Comparison of ENCODE assay signal across 7 mouse cellular contexts in the genomic region with DNA sequence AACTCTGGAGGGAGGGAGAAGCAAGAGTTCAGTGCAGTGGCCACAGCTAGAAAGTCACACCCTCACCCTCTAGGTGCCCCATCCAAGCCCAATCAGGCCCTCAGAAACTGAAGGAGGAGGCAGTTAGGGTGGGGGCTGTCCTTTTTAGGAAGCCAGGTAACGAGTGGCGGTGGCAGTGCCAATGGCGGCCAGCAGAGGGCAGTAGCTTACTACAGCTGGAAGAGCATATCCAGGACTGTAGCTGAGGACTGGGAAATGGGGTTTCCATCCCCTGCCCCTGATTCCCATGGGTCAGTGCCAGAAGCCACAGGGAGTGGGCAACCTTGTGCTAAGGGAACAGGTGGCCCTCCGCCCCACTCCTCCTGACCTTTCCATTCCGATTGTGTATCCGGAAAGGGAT. TPM values are rescaled to one million over a fixed set of nuclear protein-coding genes. Genes with fewer than 3 reads are reported as not detected.
DNase-seq lines count a peak whose midpoint lies in the region; ATAC-seq and TF ChIP-seq lines count a peak whose summit lies in the region.

No protein-coding gene starts in this region.

- peaks cover 21% of the 10 kb centered on the region for H3K36me3 ChIP-seq in intestine, embryonic 16.5 days (ENCODE audit: control insufficient read depth, insufficient read depth, low read length)
- peaks cover 92% of the 10 kb centered on the region for H3K36me3 ChIP-seq in midbrain, embryonic 14.5 days (ENCODE audit: control insufficient read depth, insufficient read depth, low read length)
- peaks cover 83% of the 10 kb centered on the region for H3K36me3 ChIP-seq in small intestine, adult 2 months (ENCODE audit: control insufficient read depth, insufficient read depth, low read length)

- no peak for TF ChIP-seq POLR2A in cortical plate, adult 2 months (IDR thresholded peaks at IDR 0.05; ENCODE audit: extremely low read depth, insufficient read depth, low read length)
- TF ChIP-seq POLR2A in small intestine, adult 2 months (IDR thresholded peaks at IDR 0.05; ENCODE audit: low read depth, low read length): peak; percentile 21; the same call in 1 of the 2 replicates

- H3K9ac ChIP-seq in intestine, embryonic 16.5 days (ENCODE audit: low read depth, low read length): no peak overlapping the region
- H3K9ac ChIP-seq in midbrain, embryonic 14.5 days (replicated peaks; ENCODE audit: low read length): no peak overlapping the region

- H3K4me1 ChIP-seq in cortical plate, adult 2 months (ENCODE audit: control insufficient read depth, insufficient read depth, low read length): no peaks in the 10 kb centered on the region; the same call in 1 of the 2 replicates
- no peaks in the 10 kb centered on the region for H3K4me1 ChIP-seq in intestine, embryonic 16.5 days (ENCODE audit: control insufficient read depth, insufficient read depth, low read length)
- no peaks in the 10 kb centered on the region for H3K4me1 ChIP-seq in midbrain, embryonic 14.5 days (ENCODE audit: control insufficient read depth, insufficient read depth, low read length)
- H3K4me1 ChIP-seq in small intestine, adult 2 months (ENCODE audit: control insufficient read depth, insufficient read depth, insufficient read length, low read length): no peaks in the 10 kb centered on the region

- WGBS in intestine, embryonic 16.5 days: 21% methylated on average over 6 of the region's 6 CpGs
- 13% methylated on average over 6 of the region's 6 CpGs for WGBS in midbrain, embryonic 14.5 days
- WGBS in small intestine, adult 2 months: 31% methylated on average over 6 of the region's 6 CpGs

- ATAC-seq in intestine, embryonic 16.5 days: peak; percentile 49
- no peak for ATAC-seq in midbrain, embryonic 14.5 days (ENCODE audit: low FRiP score, low TSS enrichment)

- intact Hi-C loops in gastrocnemius, postnatal 14 days (cut with DNase I; ENCODE audit: low total_unique reads): loop anchor here (5.0 kb wide), 1 partner anchor 36 kb away; no protein-coding TSS in a partner anchor
- intact Hi-C loops in left cerebral cortex, postnatal 25 days (cut with DNase I): loop anchor here (2.0 to 10.0 kb wide), 3 partner anchors 36 to 191 kb away; no protein-coding TSS in a partner anchor

- H3K27ac ChIP-seq in cortical plate, adult 2 months (ENCODE audit: insufficient read depth, low read length): no peak overlapping the region
- no peak overlapping the region for H3K27ac ChIP-seq in intestine, embryonic 16.5 days (ENCODE audit: low read length)
- H3K27ac ChIP-seq in midbrain, embryonic 14.5 days (replicated peaks; ENCODE audit: low read depth, low read length): peak overlapping the region; percentile 49; the same call in 1 of the 2 replicates
- H3K27ac ChIP-seq in small intestine, adult 2 months (ENCODE audit: insufficient read depth, low read depth, low read length): no peak overlapping the region

- no peaks in the 10 kb centered on the region for H3K9me3 ChIP-seq in intestine, embryonic 16.5 days (ENCODE audit: control insufficient read depth, low read length)
- H3K9me3 ChIP-seq in midbrain, embryonic 14.5 days (ENCODE audit: control insufficient read depth, low read length): no peaks in the 10 kb centered on the region

- peak; percentile 75 for TF ChIP-seq CTCF in cortical plate, adult 2 months (IDR thresholded peaks at IDR 0.05; ENCODE audit: extremely low read depth, insufficient read depth, low read length)
- TF ChIP-seq CTCF in small intestine, adult 2 months (IDR thresholded peaks at IDR 0.05; ENCODE audit: extremely low read depth, insufficient read length, insufficient replicate concordance, low read depth, low read length): peak; percentile 88

- no peaks in the 10 kb centered on the region for H3K27me3 ChIP-seq in intestine, embryonic 16.5 days (replicated peaks; ENCODE audit: control insufficient read depth, insufficient read depth, low read length)
- no peaks in the 10 kb centered on the region for H3K27me3 ChIP-seq in midbrain, embryonic 14.5 days (ENCODE audit: control insufficient read depth, insufficient read depth, low read length)
- H3K27me3 ChIP-seq in small intestine, adult 2 months (ENCODE audit: control insufficient read depth, insufficient read depth, low read length): no peaks in the 10 kb centered on the region

- no peak overlapping the region for H3K4me3 ChIP-seq in cortical plate, adult 2 months (ENCODE audit: insufficient read depth, low read length)
- H3K4me3 ChIP-seq in intestine, embryonic 16.5 days (ENCODE audit: low read length): no peak overlapping the region
- no peak overlapping the region for H3K4me3 ChIP-seq in midbrain, embryonic 14.5 days (replicated peaks; ENCODE audit: low read depth, low read length)
- H3K4me3 ChIP-seq in small intestine, adult 2 months (ENCODE audit: low read depth, low read length): no peak overlapping the region

- DNase-seq in adrenal gland, adult 18-20 months (ENCODE audit: low spot score in 2 of 2): peak; percentile 86
- DNase-seq in gastrocnemius, postnatal 14 days: peak; percentile 78
- peak; percentile 81 to 85 for DNase-seq in left cerebral cortex, postnatal 25 days (ENCODE audit: low spot score in 2 of 2)
- peak; percentile 89 for DNase-seq in midbrain, embryonic 14.5 days

- no peak overlapping the region for H3K4me2 ChIP-seq in intestine, embryonic 16.5 days (ENCODE audit: low read depth, low read length)
- no peak overlapping the region for H3K4me2 ChIP-seq in midbrain, embryonic 14.5 days (ENCODE audit: low read length)

RNA-seq across cellular contexts. Expression of gene Timm22, which starts 49.5 kb away (rescaled TPM):
- total RNA-seq in adrenal gland, adult 18-20 months (2021): 10 to 100 TPM; 35.7 to 51.2 TPM
- polyA plus RNA-seq in cortical plate, adult 2 months (2012; rRNA removed): 28.3 and 28.7 TPM in 2 replicates
- total RNA-seq in gastrocnemius, postnatal 14 days (2021): 10 to 100 TPM; 38.6 to 46.2 TPM
- polyA plus RNA-seq in intestine, embryonic 16.5 days (2015; fragmentation: Nextera tagmentation; extraction: Ambion mirVana): 92.8 and 96.6 TPM in 2 replicates
- 10 to 100 TPM; 36.3 to 37.3 TPM for total RNA-seq in left cerebral cortex, postnatal 25 days (2021)
- polyA plus RNA-seq in midbrain, embryonic 14.5 days (2014; fragmentation: Nextera tagmentation; extraction: Ambion mirVana): 111 and 120 TPM in 2 replicates
- polyA plus RNA-seq in small intestine, adult 2 months (2012; rRNA removed): 8.9 and 10.3 TPM in 2 replicates

RNA-seq across cellular contexts. Expression of gene Nxn, which starts 57.3 kb away (rescaled TPM):
- 10 to 100 TPM; 20.4 to 34.1 TPM for total RNA-seq in adrenal gland, adult 18-20 months (2021)
- 8.0 and 9.2 TPM in 2 replicates for polyA plus RNA-seq in cortical plate, adult 2 months (2012; rRNA removed)
- 10 to 100 TPM; 28.7 to 28.8 TPM for total RNA-seq in gastrocnemius, postnatal 14 days (2021)
- polyA plus RNA-seq in intestine, embryonic 16.5 days (2015; fragmentation: Nextera tagmentation; extraction: Ambion mirVana): 20.1 and 25.7 TPM in 2 replicates
- 10 to 100 TPM; 10.3 to 11.5 TPM for total RNA-seq in left cerebral cortex, postnatal 25 days (2021)
- 21.9 and 28.2 TPM in 2 replicates for polyA plus RNA-seq in midbrain, embryonic 14.5 days (2014; fragmentation: Nextera tagmentation; extraction: Ambion mirVana)
- polyA plus RNA-seq in small intestine, adult 2 months (2012; rRNA removed): 5.4 and 7.4 TPM in 2 replicates
